Mouse (Mus musculus): ENCODE results near the gene Olfr951. TPM values are rescaled to one million over a fixed set of nuclear protein-coding genes. Genes with fewer than 3 reads are reported as not detected.

Olfr951 gene
- not detected in 2 replicates for polyA plus RNA-seq (2012; rRNA removed)

DNA sequence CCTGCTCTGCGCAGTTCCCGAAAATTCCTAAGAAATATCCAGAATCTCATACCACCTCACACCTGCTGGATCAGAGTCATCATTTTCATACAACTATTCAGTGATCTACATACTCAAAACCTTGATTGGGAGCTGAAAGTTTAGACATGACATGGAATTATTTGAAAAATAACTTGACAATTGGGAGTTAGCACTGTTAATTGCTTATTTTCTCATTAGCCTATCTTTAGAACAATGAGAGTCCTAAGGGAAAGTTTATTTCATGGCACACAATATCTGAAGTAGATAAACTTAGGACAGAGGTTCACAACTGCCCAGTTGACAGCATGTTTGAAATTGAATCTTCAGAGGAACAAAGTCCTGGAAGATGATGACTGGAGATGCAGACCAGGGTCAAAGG, at the start of gene Olfr951:
Gene Olfr951 (plus strand): TSS at position 301 of the 400 bp plus-strand sequence.
- no peak for DNase-seq (ENCODE audit: low read depth in 1 of 2, low spot score in 2 of 2)
- Histone ChIP-seq H3K27ac (ENCODE audit: insufficient read depth, low read length) (no peak within 1 kb of the TSS), H3K4me1 (ENCODE audit: control insufficient read depth, insufficient read depth, insufficient read length) (no peaks in the 10 kb centered on the region), H3K4me3 (ENCODE audit: extremely low read depth, insufficient read depth, insufficient read length) (no peak within 1 kb of the TSS), H3K27me3 (ENCODE audit: control insufficient read depth, insufficient read depth, low read length) (no peaks in the 10 kb centered on the region), H3K36me3 (ENCODE audit: control insufficient read depth, insufficient read depth, low read length) (no peaks in the 10 kb centered on the region)
- WGBS: 85% methylated on average over 2 of the region's 2 CpGs
- TF ChIP-seq CTCF (IDR thresholded peaks at IDR 0.05; ENCODE audit: extremely low read depth, insufficient read depth, insufficient read length, insufficient replicate concordance): no peak
- no peak for TF ChIP-seq POLR2A (IDR thresholded peaks at IDR 0.05; ENCODE audit: low read depth, low read length)

DNA sequence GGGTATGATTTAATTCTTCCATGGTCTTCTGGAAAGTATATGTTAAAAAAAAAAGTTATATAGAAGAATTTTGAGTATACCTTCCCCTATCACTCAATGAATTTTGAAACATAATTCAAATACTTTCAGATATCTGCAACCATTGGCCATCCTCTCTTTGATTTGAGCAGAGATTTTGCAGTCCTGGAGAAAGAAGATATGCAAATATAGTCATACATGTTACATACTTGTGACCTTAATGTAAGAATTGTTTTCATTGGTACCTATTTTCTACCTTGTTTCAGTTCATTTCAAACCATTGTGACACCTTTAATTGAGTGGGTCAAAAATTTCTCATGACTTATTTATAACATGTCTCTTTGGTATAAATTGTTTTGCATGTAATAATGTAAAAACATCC, 39.8 kb downstream of the Olfr951 start, which contains the start of gene Olfr952:
Gene Olfr952 (minus strand): TSS at position 101 of the 400 bp plus-strand sequence.
- TF ChIP-seq CTCF (IDR thresholded peaks at IDR 0.05; ENCODE audit: extremely low read depth, insufficient read depth, insufficient read length, insufficient replicate concordance) (no peak), POLR2A (IDR thresholded peaks at IDR 0.05; ENCODE audit: low read depth, low read length) (no peak)

More for the DNA sequence above, 39.8 kb downstream of the Olfr951 start, which contains the start of gene Olfr952:
- H3K36me3 ChIP-seq (ENCODE audit: control insufficient read depth, insufficient read depth, low read length): no peaks in the 10 kb centered on the region
- H3K27me3 ChIP-seq (ENCODE audit: control insufficient read depth, insufficient read depth, low read length): no peaks in the 10 kb centered on the region
- no peak within 1 kb of the TSS for H3K27ac ChIP-seq (ENCODE audit: insufficient read depth, low read length)
- no peak within 1 kb of the TSS for H3K4me3 ChIP-seq (ENCODE audit: extremely low read depth, insufficient read depth, insufficient read length)
- no peaks in the 10 kb centered on the region for H3K4me1 ChIP-seq (ENCODE audit: control insufficient read depth, insufficient read depth, insufficient read length)
- DNase-seq (ENCODE audit: low read depth in 1 of 2, low spot score in 2 of 2): no peak

Other genes with a start within 250 kb of the Olfr951 start
- not detected in 2 replicates for gene Olfr943, start 221.1 kb upstream of the Olfr951 start, polyA plus RNA-seq (2012; rRNA removed)
- not detected in 2 replicates for gene Olfr944, start 185.5 kb upstream of the Olfr951 start, polyA plus RNA-seq (2012; rRNA removed)
- not detected in 2 replicates for gene Olfr1537, start 137.4 kb upstream of the Olfr951 start, polyA plus RNA-seq (2012; rRNA removed)
- gene Olfr945, start 110.6 kb upstream of the Olfr951 start, polyA plus RNA-seq (2012; rRNA removed): not detected in 2 replicates
- not detected in 2 replicates for gene Olfr948, start 61.4 kb upstream of the Olfr951 start, polyA plus RNA-seq (2012; rRNA removed)
- not detected in 2 replicates for gene Olfr952, start 39.7 kb downstream of the Olfr951 start, polyA plus RNA-seq (2012; rRNA removed)
- not detected in 2 replicates for gene Olfr954, start 69.3 kb downstream of the Olfr951 start, polyA plus RNA-seq (2012; rRNA removed)
- gene Olfr955, start 84.5 kb downstream of the Olfr951 start, polyA plus RNA-seq (2012; rRNA removed): not detected in 2 replicates
- gene Olfr44, start 106.6 kb downstream of the Olfr951 start, polyA plus RNA-seq (2012; rRNA removed): not detected in 2 replicates
- gene Olfr957, start 128.4 kb downstream of the Olfr951 start, polyA plus RNA-seq (2012; rRNA removed): not detected in 2 replicates
- not detected in 2 replicates for gene Olfr958, start 166.6 kb downstream of the Olfr951 start, polyA plus RNA-seq (2012; rRNA removed)
- gene Olfr959, start 188.2 kb downstream of the Olfr951 start, polyA plus RNA-seq (2012; rRNA removed): not detected in 2 replicates
- gene AW551984, start 217.0 kb downstream of the Olfr951 start, polyA plus RNA-seq (2012; rRNA removed): not detected in 2 replicates
- not detected in 2 replicates for gene Olfr148, start 223.2 kb downstream of the Olfr951 start, polyA plus RNA-seq (2012; rRNA removed)
- not detected in 2 replicates for gene Olfr960, start 234.0 kb downstream of the Olfr951 start, polyA plus RNA-seq (2012; rRNA removed)